Mouse (Mus musculus) sigmoid colon, adult 10 weeks (tissue): ENCODE data around the gene Sptbn4. TPM values are rescaled to one million over a fixed set of nuclear protein-coding genes. Genes with fewer than 3 reads are reported as not detected.

Experiments used
- polyA plus RNA-seq: library from polyadenylated mRNA; stranded (reverse); fragments of 350-450 nt; fragmentation: Illumina TruSeq; extraction: RNeasy Lipid Tissue Mini Kit (QIAGEN cat#74804); gene quantifications from one replicate; pipeline ENCODE4 v1.2.3, GENCODE M21; 2014; ENCODE audit warnings: low read depth, low replicate concordance

Gene Sptbn4
- polyA plus RNA-seq: not detected

GRCm38 (mm10) chr7:27447419-27448286 is at the start of gene Sptbn4, which contains the start of gene Blvrb:
Gene Sptbn4, minus strand, starts transcription at chr7:27447686.
Gene Blvrb, plus strand, starts transcription at chr7:27447978.

GRCm38 (mm10) chr7:27486770-27487697 is 39.5 kb upstream of the Sptbn4 start, which contains the start of gene Sertad1:
Gene Sertad1, plus strand, starts transcription at chr7:27486910.

GRCm38 (mm10) chr7:27473156-27473834 is 25.8 kb upstream of the Sptbn4 start, which contains the start of gene Sertad3:
Gene Sertad3, plus strand, starts transcription at chr7:27473768.

GRCm38 (mm10) chr7:27356861-27357594 is 90.5 kb downstream of the Sptbn4 start, which contains the start of gene Gm20479:
Gene Gm20479, minus strand, starts transcription at chr7:27357419.

GRCm38 (mm10) chr7:27355745-27356240 is 91.7 kb downstream of the Sptbn4 start, which contains the start of gene Shkbp1:
Gene Shkbp1, minus strand, starts transcription at chr7:27356019.

GRCm38 (mm10) chr7:27337175-27337853 is 110.2 kb downstream of the Sptbn4 start, which contains the start of gene Ltbp4:
Gene Ltbp4, minus strand, starts transcription at chr7:27337692.

Other genes with a start within 250 kb of the Sptbn4 start
- 2.8 TPM for gene Itpkc, start 219.0 kb downstream of the Sptbn4 start, polyA plus RNA-seq
- gene Coq8b, start 214.7 kb downstream of the Sptbn4 start, polyA plus RNA-seq: 0.54 TPM
- gene Numbl, start 189.3 kb downstream of the Sptbn4 start, polyA plus RNA-seq: 0.50 TPM
- 2.3 TPM for gene Ltbp4, start 110.0 kb downstream of the Sptbn4 start, polyA plus RNA-seq
- 2.5 TPM for gene Shkbp1, start 91.7 kb downstream of the Sptbn4 start, polyA plus RNA-seq
- gene Gm20479, start 90.3 kb downstream of the Sptbn4 start, polyA plus RNA-seq: not detected
- gene Blvrb, start 292 bp upstream of the Sptbn4 start, polyA plus RNA-seq: 1.6 TPM
- gene Sertad3, start 26.1 kb upstream of the Sptbn4 start, polyA plus RNA-seq: 2.6 TPM
- 1.1 TPM for gene Sertad1, start 39.2 kb upstream of the Sptbn4 start, polyA plus RNA-seq
- 0.16 TPM for gene Prx, start 51.6 kb upstream of the Sptbn4 start, polyA plus RNA-seq
- 0.38 TPM for gene Hipk4, start 75.6 kb upstream of the Sptbn4 start, polyA plus RNA-seq
- gene Pld3, start 105.5 kb upstream of the Sptbn4 start, polyA plus RNA-seq: not detected
- gene 2310022A10Rik, start 105.5 kb upstream of the Sptbn4 start, polyA plus RNA-seq: 2.4 TPM
- gene Akt2, start 143.9 kb upstream of the Sptbn4 start, polyA plus RNA-seq: 4.0 TPM
- not detected for gene Ttc9b, start 206.2 kb upstream of the Sptbn4 start, polyA plus RNA-seq
- gene Map3k10, start 226.9 kb upstream of the Sptbn4 start, polyA plus RNA-seq: 0.54 TPM
- gene Zfp607b, start 241.7 kb upstream of the Sptbn4 start, polyA plus RNA-seq: 2.1 TPM